Mouse (Mus musculus) cerebellum, postnatal 4 days (tissue): ENCODE data around the gene Uvrag.

Experiments
- DNase-seq, 2 experiments: peaks; one replicate each; pipeline ENCODE4 v3.0.0; 2022; ENCODE audit warnings: low spot score in 2 of 2, mixed read lengths in 1 of 2

Gene Uvrag

DNA sequence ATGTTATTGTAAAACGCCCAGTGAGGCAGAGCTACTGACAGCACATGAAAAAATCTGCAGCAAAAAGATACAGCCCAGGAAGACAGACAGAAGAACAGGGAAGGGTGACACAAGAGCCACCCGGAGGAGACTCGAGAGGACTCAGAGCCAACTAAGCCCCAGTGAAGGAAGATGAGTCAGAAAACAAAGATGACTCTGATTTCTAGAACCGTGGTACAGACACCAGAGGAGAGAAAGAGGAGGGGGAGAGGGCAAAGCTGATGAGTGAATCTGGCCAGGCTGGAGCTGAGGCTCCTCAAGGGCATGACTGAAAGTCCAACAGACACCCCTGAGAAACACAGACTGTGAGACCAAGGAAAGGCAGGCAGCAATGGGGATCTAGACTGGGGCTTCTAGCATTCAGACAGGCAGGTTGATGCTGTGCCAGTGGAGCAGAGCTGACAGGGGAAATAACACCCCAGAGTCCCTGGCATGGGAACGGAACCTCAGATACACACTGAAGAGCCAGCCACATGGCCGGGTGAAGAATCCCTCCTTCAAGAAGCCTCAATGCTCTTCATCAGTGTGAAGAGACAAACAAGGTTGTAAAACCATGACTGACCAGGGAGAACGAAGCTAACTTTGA lies 79.8 kb downstream of the Uvrag start:
- no peak for DNase-seq

DNA sequence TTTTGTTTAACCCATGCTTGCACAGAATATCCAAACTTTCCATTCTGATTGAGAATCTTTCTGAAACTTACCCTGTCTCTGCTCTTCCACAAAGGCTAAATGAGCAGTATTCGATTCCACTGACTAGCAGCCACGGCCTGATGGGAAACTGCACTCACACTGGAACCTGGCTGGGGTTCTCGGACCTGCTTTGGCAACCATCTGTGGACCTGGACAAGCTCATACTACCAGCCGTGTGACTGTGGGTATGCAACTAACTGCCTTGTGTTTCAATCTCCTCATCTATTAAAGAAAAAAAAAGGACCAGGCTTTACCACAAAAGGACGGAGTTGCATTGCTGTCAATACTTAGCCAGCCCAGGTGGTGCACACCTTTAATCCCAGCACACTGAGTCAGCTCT lies 80.5 kb downstream of the Uvrag start:
- no peak for DNase-seq

DNA sequence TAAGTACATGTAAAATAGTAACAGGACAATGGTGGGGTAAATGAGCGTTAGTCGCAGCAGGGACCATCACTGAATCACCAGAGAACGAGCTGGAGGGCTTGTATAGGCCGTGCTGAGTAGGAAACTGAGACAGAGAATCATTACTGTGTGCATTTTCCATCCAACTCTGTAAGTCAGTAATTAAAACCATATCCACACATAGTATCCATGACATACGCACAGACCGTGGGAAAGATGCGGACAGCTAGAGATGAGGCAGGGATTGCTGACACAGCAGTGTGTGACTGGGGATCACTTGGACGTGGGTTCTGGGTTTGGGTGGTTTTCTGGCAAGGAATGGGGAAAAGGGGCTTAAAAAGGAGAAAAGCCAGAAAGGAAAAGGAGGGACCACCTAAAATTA lies 81.0 kb downstream of the Uvrag start:
- DNase-seq, result no peak

DNA sequence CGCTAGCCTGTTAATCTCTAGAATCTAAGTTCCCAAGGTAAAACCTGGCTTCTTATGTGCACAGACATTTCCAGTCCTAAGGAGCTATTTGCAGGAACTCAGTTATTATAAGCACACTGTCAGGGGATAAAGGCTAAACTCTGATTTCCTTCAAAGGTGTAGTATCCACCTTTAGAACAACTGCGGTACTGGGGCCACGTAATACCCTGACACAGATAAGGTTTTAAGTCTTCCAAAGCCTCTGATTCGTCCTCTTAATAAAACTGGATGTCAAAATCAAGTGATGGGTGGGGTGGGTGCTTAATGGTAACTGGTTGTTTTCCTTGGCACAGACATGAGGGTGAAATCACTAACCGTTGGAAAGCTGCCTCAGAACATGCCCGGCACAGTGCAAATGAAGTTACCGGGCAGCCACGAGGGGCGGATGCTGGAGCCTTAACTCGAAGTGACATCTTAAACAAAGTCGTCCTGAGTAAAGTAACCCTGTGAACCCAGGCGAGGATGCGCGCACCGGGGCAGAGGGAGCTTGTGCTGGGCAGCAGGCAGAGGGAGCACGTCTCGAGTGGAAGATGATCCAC lies 83.8 kb downstream of the Uvrag start:
- no peak for DNase-seq

DNA sequence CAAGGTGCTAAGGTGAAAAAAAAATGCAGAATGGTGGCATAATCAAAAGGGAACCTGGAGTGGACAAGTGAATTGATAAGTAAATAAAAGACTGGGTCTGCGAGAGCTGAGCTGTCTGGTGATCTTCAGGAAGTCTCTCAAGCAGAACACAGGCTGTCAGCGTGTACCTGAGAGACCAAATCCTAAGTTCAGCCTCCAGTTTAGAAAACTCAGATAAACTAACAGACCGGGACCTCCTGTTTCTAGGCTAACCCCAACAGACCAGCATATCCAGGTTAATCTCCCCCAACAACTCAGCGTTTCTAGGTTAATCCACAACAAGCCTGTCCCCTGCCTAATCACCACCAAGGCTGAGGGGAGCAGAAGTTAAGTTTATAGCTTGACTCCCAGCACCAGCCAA lies 87.3 kb downstream of the Uvrag start:
- no peak for DNase-seq

DNA sequence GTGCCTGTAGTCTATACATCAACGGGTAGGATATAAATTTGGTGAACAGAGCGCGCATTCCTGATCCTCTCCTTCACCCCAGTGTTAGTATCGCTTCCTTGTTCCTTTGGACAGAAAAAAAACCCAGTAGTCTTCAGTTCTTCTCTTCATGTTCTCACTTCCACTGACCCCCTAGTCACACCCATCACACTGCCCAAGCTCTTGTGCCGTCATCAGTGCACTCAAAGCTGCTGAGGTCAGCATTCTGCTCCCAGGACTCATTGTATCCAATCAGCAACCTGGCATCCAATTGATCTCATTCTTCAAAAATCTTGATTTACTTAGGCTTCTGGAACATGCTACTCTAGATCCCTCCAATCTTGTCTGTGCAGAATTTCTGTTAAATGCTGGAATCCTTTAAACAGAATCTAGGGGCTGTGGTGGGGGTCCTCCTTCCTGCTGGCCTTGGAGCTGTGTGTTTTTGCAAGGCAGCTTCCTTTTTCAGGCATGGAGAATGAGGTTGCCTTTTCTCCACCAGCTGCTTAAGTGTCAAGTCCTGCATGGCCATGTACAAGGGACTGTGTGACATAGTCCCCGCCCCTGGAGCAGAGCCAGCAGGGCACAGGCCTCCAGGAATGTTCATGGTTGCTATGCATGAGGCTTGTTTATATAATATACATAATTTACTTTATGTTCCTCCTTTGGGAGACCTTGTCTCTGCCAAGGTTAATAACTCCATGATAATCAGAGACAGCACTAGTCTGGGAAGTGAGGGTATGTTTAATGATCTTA lies 88.3 kb downstream of the Uvrag start:
- DNase-seq, result no peak

DNA sequence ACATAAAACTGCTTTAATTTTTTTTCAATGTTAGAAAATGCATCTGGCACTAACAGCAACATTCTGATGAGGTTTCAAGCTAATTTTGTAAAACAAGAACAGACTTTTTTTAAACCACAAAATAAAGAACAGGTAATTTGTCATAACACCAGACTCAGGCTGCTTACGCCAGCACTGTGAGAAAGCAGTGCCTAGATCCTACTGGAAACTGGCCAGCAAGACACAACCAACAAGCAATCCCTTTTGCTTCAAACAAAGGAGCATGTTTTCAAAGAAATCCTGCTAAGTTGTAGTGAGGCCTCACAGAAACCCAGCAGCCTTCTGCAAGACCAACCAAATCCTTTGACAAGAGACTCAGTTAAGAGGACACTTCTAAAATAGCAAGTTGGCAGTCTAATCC lies 90.1 kb downstream of the Uvrag start:
- no peak for DNase-seq

DNA sequence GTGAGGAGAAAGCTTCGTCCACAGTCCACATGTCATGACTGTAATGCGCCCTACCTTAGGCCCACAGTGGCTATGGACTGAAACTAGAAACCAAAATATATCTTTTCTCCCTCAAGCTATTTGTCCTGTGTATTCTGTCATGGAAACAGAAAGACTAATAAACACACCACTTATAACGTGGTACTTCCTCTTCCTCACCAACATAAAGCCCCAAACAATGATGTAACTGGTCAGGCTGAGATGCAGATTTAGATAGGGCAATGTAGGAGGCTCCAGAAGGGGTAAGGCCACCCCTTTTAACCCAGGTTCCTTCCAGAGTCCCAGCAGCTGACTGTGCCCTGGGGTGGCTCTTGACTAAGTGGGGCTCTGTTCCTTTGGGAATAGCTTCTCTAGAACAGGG lies 91.0 kb downstream of the Uvrag start:
- DNase-seq, result no peak

DNA sequence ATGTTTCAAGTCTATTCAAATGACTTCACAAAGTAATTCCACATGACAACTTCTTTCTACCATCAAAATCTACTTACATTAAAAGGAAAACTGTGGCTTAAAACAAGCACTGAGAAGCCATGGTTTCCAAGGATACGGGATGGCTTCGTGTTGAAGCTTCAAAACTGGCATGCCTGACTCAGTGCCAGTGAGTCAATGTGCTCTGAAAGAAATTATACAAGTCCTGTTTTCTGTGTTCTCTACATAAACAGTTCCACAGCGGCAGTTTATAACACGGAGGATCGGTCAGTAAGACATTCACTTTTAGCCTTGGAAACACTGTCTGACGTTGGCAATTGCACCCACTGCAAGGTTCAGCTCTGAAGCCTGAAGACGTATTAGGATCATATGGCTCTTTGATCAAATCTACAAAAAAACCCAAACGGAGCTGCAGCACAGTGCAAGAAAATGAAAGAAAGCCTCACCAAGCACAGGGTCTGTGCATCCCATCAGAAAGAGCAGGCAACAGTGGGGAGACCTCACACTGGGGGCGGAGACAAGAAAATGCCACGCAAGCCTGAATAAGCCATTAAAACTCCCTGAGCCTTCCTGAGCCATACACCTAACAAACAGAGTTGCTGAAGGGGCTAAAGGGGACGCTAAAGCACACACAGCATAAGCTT lies 94.3 kb downstream of the Uvrag start:
- DNase-seq, result no peak

DNA sequence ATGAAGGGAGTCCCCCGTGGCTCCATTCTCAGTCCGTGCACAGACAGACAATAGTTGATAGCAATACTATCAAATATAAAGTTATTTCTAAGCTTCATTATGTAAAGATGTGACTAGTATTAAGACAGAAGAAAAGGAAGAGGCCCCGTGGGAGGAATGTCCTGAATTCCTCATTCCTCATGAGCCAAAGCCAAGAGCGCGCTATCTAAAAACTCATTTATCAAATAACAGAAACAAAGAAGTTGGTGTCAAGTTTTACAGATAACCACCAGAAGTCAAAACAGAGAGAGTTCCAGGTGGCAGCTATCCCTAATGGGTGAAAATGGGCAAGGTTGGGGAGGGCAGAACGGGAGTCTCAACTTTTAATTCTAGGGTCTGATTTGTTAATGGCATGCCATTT lies 95.4 kb downstream of the Uvrag start:
- DNase-seq, result no peak

DNA sequence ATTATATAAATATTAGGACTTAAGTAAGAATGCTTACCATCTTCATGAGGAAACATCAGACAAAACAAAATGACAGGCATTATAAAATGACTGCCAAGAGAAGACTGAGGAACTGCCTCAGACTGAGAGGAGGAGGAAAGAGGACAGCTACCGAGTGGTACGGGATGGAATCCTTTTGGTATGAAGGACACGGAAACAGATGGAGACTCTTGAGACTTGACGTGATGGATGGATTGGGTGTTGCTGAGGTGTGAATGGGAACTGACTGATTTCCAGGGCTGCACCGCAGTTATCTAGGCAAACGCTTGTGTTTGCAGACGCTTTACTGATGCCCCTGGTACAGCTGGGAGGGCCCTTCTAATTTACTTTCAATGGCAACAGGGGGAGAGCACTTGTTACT lies 97.0 kb downstream of the Uvrag start:
- DNase-seq, result no peak

DNA sequence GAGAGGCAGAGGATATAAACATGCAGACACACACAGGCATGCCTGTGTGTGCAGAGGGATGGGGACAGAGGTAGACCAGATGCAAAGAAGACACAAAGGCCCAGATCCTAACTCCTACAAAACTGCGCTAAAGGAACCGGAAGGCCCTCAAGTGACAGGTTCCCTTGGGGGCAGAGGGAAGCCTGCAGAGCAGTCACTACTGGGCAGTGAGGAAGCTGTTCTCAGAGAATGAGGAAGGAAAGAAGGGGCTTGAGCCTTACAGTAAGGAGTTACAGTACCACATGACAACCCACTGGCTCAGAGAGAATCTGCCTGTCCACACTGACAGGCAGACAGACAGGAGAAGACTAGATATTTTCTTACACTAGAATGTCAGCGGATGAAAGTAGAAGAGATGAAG lies 97.6 kb downstream of the Uvrag start:
- no peak for DNase-seq

DNA sequence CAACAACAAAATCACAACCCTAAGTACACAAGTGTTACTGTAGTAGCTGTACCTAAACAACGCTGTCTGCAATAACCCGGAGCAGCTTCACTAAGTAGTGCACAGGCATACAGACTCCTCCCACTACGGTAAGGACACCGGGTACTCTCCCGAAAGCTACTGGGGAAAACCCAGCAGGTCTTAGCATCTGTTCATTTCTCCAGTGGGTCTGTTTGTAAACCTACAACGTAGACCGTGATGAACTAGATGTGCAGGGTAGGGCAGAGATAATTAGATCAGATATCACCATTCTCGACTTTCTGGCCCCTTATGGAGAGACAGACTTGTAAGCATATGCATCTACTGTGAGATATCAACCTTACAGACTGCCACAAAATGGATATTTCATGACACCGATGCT lies 99.1 kb downstream of the Uvrag start:
- no peak for DNase-seq

DNA sequence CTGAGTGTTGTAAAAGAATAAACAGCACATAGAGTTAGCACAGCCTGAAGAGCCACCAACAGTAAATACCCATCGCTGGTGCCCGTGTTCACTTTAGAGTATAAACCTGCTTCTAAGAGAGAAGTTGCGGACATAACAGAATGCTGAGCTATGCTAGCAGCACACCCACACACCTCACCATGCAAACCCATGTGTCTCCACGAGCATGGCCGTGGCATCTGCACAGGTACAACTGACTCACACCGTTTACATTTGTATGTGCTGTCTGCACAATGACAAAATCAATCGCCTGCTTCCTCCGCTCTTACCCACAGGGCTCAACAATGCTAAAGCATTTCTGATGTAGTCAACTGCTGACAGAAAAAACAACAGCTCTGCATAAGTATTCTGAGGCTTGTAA lies 101.0 kb downstream of the Uvrag start:
- no peak for DNase-seq

DNA sequence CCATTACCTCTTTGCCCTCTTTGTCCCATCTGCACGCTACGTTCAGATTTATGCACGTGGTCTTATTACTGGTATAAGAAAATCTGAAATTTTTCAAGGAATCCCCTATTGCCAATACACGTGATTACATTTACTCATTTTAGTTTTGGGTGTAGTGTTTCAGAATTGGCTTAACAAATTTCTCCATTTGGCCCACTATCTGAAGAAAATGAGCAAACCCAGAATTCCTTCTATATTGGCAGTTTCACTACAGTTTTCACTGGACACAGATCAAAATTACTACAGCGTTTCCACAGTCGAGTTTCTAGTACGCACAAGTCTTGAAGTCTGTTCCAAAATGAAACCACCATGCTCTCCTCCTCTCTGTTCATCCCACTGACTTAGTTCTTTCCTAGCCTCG lies 104.7 kb downstream of the Uvrag start:
- DNase-seq, result no peak

DNA sequence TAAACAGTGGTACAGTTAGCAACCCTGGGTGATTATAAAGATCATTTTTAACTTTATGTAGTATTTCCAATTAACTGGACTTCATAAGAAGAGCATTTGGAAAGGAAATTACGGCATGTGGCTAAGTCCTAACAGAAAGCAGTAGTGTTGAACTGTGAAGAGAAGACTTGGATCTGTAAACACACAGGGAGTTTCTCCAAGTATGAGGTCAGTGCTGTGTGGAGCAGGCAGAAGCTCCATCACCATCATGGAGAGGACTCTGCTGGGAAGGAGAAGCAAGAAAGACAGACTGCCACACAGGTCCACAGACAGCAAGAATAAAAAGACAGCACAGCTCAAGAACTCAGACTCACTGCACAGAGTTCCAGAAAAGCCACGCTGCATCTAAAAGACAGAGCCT lies 106.0 kb downstream of the Uvrag start:
- no peak for DNase-seq

DNA sequence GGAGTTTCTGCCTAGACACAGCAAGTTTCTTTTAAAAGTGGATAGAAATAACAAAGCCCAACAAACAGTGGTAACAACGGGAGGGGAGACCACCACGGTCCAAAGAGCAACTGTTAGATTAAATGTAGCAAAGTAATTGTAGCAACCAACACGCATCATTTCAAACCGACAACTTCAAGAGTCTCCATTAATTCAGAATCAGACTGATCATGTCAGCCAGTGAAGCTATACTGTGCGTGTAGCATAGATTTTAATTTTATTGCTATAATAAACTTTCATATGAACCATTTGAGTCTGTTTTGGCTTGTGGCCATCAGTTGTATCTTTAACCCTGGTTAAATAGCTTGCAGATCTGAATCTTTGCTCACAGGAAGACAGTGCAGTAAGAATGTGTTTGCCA lies 107.1 kb downstream of the Uvrag start:
- DNase-seq, result no peak

DNA sequence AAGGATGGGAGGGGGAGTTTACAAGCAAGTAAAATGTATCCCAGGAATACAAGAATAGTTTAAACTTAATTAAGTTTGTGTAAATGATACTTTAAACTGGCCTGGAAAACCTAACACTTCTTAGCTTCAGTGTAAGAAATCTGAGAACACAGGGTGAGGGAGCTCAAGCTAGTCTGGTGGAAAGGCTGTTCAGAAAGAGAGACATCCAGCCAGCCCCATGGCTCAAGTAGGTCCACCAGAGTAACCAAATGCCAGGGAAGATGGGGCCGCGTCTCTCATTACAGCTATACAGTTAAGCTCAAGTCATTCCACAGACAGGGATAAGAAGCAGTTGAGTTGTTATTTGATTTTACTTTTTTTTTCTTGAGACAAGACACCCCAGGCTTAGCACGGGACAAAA lies 107.6 kb downstream of the Uvrag start:
- no peak for DNase-seq

DNA sequence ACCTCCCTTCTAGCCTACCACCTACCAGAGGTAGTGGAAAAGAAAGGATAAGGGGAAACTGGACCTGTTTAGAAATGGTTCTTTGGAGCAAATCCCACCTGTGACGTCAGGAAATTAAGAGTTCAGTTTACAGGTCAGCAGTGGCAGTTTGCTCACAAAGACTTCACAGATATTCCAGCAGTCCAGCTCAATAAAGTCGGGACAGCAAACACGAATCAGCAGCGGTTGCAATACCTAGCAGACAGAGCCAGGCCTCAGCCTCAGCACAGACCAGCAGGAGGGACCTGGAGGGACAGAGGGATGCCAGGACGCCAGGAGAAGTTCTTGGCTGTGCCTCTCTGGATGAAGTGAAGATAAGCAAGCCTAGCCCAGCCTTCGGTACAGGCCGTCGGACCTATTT lies 108.9 kb downstream of the Uvrag start:
- no peak for DNase-seq

DNA sequence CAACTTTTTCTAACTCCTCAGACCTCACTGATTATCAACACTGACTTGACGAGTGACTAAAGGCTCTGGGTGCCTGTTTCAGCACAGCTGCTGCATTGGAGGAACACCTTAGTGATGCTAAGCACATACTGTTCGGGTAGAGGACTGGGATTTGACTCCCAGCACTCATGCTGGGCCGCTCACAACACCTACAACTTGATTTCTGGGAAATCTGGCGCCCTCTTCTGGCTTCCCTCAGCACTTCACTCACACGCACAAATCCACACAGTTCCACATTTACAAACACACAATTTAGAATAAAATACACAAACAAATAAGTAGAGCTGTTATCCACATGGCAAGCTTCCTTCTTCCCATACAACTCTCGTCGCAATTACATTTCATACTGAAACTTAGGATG lies 112.8 kb downstream of the Uvrag start:
- no peak for DNase-seq

DNA sequence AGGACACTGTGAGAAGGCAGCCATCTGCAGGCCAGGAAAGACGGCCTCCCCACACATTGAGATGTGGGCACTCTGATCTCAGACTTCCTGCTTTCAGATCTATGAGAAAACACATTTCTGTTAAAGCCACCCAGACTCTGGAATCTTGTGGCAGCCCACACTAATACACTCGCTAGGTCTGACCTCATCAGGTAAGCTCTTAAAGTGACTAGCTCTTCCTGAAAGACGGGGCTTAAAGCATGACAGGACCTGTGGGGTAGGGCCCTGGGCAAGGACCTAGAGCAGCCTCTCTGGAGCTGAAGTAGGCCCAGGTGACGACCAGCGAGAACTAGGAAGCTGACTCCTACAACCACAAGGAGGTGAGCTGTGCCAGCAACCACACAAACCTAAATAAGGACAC lies 113.8 kb downstream of the Uvrag start:
- DNase-seq, result no peak

DNA sequence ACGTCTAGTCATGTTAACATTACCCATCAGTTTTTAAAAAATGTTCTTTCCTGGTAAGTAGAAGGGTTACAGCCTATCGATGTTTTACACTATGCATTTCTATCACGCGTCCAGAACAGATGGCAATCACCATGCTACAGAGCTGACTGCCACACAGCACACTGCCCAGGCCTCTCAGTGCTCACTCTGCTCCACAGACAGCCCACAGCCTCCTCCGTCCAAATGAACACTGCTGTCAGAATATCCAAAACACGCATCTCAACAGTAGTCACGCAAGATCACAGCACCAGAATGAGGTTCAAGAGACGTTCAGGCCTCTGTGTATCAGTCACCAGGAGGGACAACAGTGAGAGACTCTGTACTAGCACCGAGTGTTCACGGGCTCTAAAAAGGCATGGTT lies 115.0 kb downstream of the Uvrag start:
- DNase-seq, result no peak

DNA sequence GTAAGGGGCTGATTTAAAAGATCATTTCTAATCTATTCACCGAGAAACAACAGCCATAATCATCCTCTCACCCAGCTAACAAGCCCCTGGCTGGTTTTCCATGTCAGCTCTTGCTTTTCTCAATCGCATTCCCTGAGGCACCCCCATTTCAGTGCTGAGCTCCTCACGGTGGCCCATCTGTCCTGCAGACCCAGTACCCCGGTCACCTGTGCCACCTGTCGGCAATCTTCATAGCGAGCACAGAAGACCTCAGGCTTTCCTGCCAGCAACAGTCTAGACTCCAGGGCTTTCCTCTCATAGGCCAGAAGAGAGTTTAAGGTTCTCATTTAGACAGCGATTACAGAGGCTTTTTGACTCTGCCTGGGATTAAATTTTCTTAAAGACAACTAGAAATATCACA lies 115.7 kb downstream of the Uvrag start:
- DNase-seq, result no peak
